Mouse (Mus musculus) cerebellum, adult 11 months (tissue): ENCODE measurements around the gene Tent5a.

Source experiments
- DNase-seq: peaks from one replicate; pipeline ENCODE4 v3.0.0; 2022

The Tent5a gene

GRCm38 (mm10) chr9:85327242-85328211, at the start of gene Tent5a:
Gene Tent5a, minus strand, starts transcription at chr9:85327348.
- DNase-seq: no peak

- DNase-seq: no peak
These were observed 49.6 kb upstream of the Tent5a start for GRCm38 (mm10) chr9:85376643-85377307.

- DNase-seq: no peak
These were observed 48.0 kb upstream of the Tent5a start for GRCm38 (mm10) chr9:85375152-85375551.

- no peak for DNase-seq
These were observed 44.9 kb upstream of the Tent5a start for GRCm38 (mm10) chr9:85372034-85372433.

- DNase-seq: no peak
These were observed 42.4 kb upstream of the Tent5a start for GRCm38 (mm10) chr9:85369512-85369911.

GRCm38 (mm10) chr9:85357154-85357860, 30.2 kb upstream of the Tent5a start:
- no peak for DNase-seq

- DNase-seq: no peak
These were observed 28.4 kb upstream of the Tent5a start for GRCm38 (mm10) chr9:85355559-85355958.

- DNase-seq: no peak
These were observed 20.8 kb upstream of the Tent5a start for GRCm38 (mm10) chr9:85347823-85348523.

GRCm38 (mm10) chr9:85342892-85343785, 16.0 kb upstream of the Tent5a start:
- DNase-seq: no peak

- DNase-seq: no peak
These were observed 13.2 kb upstream of the Tent5a start for GRCm38 (mm10) chr9:85340303-85340702.

GRCm38 (mm10) chr9:85336046-85336445, 8.9 kb upstream of the Tent5a start:
- no peak for DNase-seq

GRCm38 (mm10) chr9:85331521-85331920, 4.4 kb upstream of the Tent5a start:
- no peak for DNase-seq

- DNase-seq: peak; percentile 23
These were observed 1.1 kb upstream of the Tent5a start for GRCm38 (mm10) chr9:85328259-85328658.

- no peak for DNase-seq
These were observed 581 bp downstream of the Tent5a start for GRCm38 (mm10) chr9:85326292-85327241.

- no peak for DNase-seq
These were observed 1.8 kb downstream of the Tent5a start for GRCm38 (mm10) chr9:85325201-85325868.

GRCm38 (mm10) chr9:85324158-85324875, 2.8 kb downstream of the Tent5a start:
- no peak for DNase-seq

- no peak for DNase-seq
These were observed 6.8 kb downstream of the Tent5a start for GRCm38 (mm10) chr9:85320167-85320951.

GRCm38 (mm10) chr9:85316122-85316521, 11.0 kb downstream of the Tent5a start:
- no peak for DNase-seq
